Mouse (Mus musculus) mouse embryonic stem cell (cell line): ENCODE measurements around the gene Apod.

Source experiments
- in situ Hi-C, 2 experiments: fragments of 300-500 bp; cut with MboI; formaldehyde crosslinking; loops; 1 replicate in 1 of 2; 3 replicates in 1 of 2; pipeline ENCODE4 v1.14.3; 2019 to 2020; ENCODE audit warnings: low sequenced_read_pairs in 2 of 2, low pct_unique_long_range_greater_than_20kb in 1 of 2, mixed read lengths in 1 of 2; ENCODE audit not compliant: unreplicated experiment in 1 of 2

Apod gene

GRCm38 (mm10) chr16:31314497-31315233, at the start of gene Apod:
Apod (minus strand) TSS chr16:31314808.
- in situ Hi-C loops = no loop called here

- in situ Hi-C loops = loop anchor here (5.0 to 25.0 kb wide), 3 partner anchors 38 to 777 kb away; partner anchors contain the start of genes Fam43a (in 1 of the 2) and Lsg1 (in 1 of the 2)
Measured at GRCm38 (mm10) chr16:31363685-31364436, 49.3 kb upstream of the Apod start.

GRCm38 (mm10) chr16:31359542-31359941, 44.9 kb upstream of the Apod start:
- in situ Hi-C loops = loop anchor here (25.0 kb wide), 2 partner anchors 472 to 772 kb away; partner anchors contain the start of genes Fam43a (in 1 of the 2) and Lsg1 (in 1 of the 2)

GRCm38 (mm10) chr16:31358991-31359390, 44.4 kb upstream of the Apod start:
- in situ Hi-C loops = loop anchor here (25.0 kb wide), 2 partner anchors 472 to 772 kb away; partner anchors contain the start of genes Fam43a (in 1 of the 2) and Lsg1 (in 1 of the 2)

GRCm38 (mm10) chr16:31358576-31358975, 44.0 kb upstream of the Apod start:
- in situ Hi-C loops = loop anchor here (25.0 kb wide), 2 partner anchors 471 to 771 kb away; partner anchors contain the start of genes Fam43a (in 1 of the 2) and Lsg1 (in 1 of the 2)

GRCm38 (mm10) chr16:31355882-31356281, 41.3 kb upstream of the Apod start:
- in situ Hi-C loops = loop anchor here (25.0 kb wide), 2 partner anchors 469 to 769 kb away; partner anchors contain the start of genes Fam43a (in 1 of the 2) and Lsg1 (in 1 of the 2)

GRCm38 (mm10) chr16:31354341-31355329, 40.0 kb upstream of the Apod start:
- in situ Hi-C loops = loop anchor here (5.0 to 25.0 kb wide), 3 partner anchors 272 to 767 kb away; partner anchors contain the start of genes Fam43a (in 1 of the 2), Lsg1 (in 1 of the 2) and Xxylt1 (in 1 of the 2)

- in situ Hi-C loops = loop anchor here (5.0 to 25.0 kb wide), 3 partner anchors 271 to 766 kb away; partner anchors contain the start of genes Fam43a (in 1 of the 2), Lsg1 (in 1 of the 2) and Xxylt1 (in 1 of the 2)
Measured at GRCm38 (mm10) chr16:31352996-31353395, 38.4 kb upstream of the Apod start.

GRCm38 (mm10) chr16:31347581-31347980, 33.0 kb upstream of the Apod start:
- in situ Hi-C loops = loop anchor here in 1 of 2 experiments (25.0 kb wide), 1 partner anchor 760 kb away; the partner anchor contains the start of genes Fam43a and Lsg1

- in situ Hi-C loops = loop anchor here in 1 of 2 experiments (25.0 kb wide), 1 partner anchor 756 kb away; the partner anchor contains the start of genes Fam43a and Lsg1
Measured at GRCm38 (mm10) chr16:31342966-31343365, 28.4 kb upstream of the Apod start.

- in situ Hi-C loops = loop anchor here in 1 of 2 experiments (25.0 kb wide), 1 partner anchor 755 kb away; the partner anchor contains the start of genes Fam43a and Lsg1
Measured at GRCm38 (mm10) chr16:31342556-31342955, 27.9 kb upstream of the Apod start.

GRCm38 (mm10) chr16:31339332-31339731, 24.7 kb upstream of the Apod start:
- in situ Hi-C loops = loop anchor here in 1 of 2 experiments (25.0 kb wide), 1 partner anchor 752 kb away; the partner anchor contains the start of genes Fam43a and Lsg1

GRCm38 (mm10) chr16:31337956-31338355, 23.3 kb upstream of the Apod start:
- in situ Hi-C loops = loop anchor here in 1 of 2 experiments (25.0 kb wide), 1 partner anchor 751 kb away; the partner anchor contains the start of genes Fam43a and Lsg1

- in situ Hi-C loops = loop anchor here in 1 of 2 experiments (25.0 kb wide), 1 partner anchor 747 kb away; the partner anchor contains the start of genes Fam43a and Lsg1
Measured at GRCm38 (mm10) chr16:31334796-31335195, 20.2 kb upstream of the Apod start.

GRCm38 (mm10) chr16:31332586-31332985, 18.0 kb upstream of the Apod start:
- in situ Hi-C loops = loop anchor here in 1 of 2 experiments (25.0 kb wide), 1 partner anchor 745 kb away; the partner anchor contains the start of genes Fam43a and Lsg1

- in situ Hi-C loops = loop anchor here in 1 of 2 experiments (25.0 kb wide), 1 partner anchor 744 kb away; the partner anchor contains the start of genes Fam43a and Lsg1
Measured at GRCm38 (mm10) chr16:31330970-31331369, 16.4 kb upstream of the Apod start.

- in situ Hi-C loops = loop anchor here in 1 of 2 experiments (25.0 kb wide), 1 partner anchor 742 kb away; the partner anchor contains the start of genes Fam43a and Lsg1
Measured at GRCm38 (mm10) chr16:31329668-31330067, 15.1 kb upstream of the Apod start.
